Mouse (Mus musculus): ENCODE data around the gene Cdhr5.

Cdhr5 gene

GRCm38 (mm10) chr7:141222696-141223215, 53.8 kb downstream of the Cdhr5 start:
- no peak for DNase-seq (ENCODE audit: low read depth, low spot score)

- DNase-seq (ENCODE audit: low read depth, low spot score), result no peak
Observed at GRCm38 (mm10) chr7:141222126-141222467, 54.5 kb downstream of the Cdhr5 start.

GRCm38 (mm10) chr7:141221249-141222125, 55.1 kb downstream of the Cdhr5 start:
- DNase-seq (ENCODE audit: low read depth, low spot score), result peak; percentile 89

GRCm38 (mm10) chr7:141220377-141220776, 56.2 kb downstream of the Cdhr5 start:
- no peak for DNase-seq (ENCODE audit: low read depth, low spot score)

GRCm38 (mm10) chr7:141219558-141220099, 57.0 kb downstream of the Cdhr5 start:
- no peak for DNase-seq (ENCODE audit: low read depth, low spot score)

All from brain, embryonic 18.5 days (tissue).